Mouse (Mus musculus): Measurements from ENCODE around the gene 2810004N23Rik.

DNA sequence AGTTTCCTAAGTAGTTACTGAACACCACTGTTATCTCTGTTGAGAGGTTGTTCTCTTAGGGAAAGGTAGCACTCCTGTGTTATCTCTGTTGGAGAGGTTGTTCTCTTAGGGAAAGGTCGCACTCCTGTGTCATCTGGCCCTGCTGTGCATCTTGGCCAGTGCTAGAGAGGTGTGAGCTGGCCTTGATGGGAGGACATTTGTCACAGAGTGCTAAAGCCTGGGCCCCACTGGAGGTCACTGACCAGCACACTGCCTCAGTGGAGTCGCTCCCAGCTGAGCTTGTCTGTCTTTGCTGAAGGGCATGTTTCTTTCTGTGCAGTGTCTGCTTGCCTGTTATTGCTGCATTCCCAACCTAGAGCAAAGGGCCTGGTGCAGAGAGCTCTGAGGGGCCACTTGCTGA is 4.2 kb upstream of the 2810004N23Rik start:
- TF ChIP-seq CTCF (IDR thresholded peaks at IDR 0.05; ENCODE audit: low read depth, low read length) (no peak), GATA2 (IDR thresholded peaks at IDR 0.05; ENCODE audit: borderline replicate concordance, low read depth, low read length) (no peak), POLR2AphosphoS5 (IDR thresholded peaks at IDR 0.05; ENCODE audit: insufficient replicate concordance, low read depth, low read length) (no peak)

Measured in G1E (cell line).